Mouse (Mus musculus): ENCODE measurements around the gene Gigyf1. TPM values are rescaled to one million over a fixed set of nuclear protein-coding genes. Genes with fewer than 3 reads are reported as not detected.

Gene Gigyf1
- polyA plus RNA-seq, 1 experiment: 80.1 TPM

GRCm38 (mm10) chr5:137545596-137545995, 27.2 kb downstream of the Gigyf1 start:
- TF ChIP-seq POLR2A (IDR thresholded peaks at IDR 0.05; ENCODE audit: borderline replicate concordance, control insufficient read depth, low read depth, low read length) (no peak), CTCF (IDR thresholded peaks at IDR 0.05; ENCODE audit: control insufficient read depth, insufficient read depth, low read length) (no peak)
- no peak overlapping the region for H3K27ac ChIP-seq (ENCODE audit: control insufficient read depth, insufficient read depth, low read depth, low read length, poor library complexity)

DNA sequence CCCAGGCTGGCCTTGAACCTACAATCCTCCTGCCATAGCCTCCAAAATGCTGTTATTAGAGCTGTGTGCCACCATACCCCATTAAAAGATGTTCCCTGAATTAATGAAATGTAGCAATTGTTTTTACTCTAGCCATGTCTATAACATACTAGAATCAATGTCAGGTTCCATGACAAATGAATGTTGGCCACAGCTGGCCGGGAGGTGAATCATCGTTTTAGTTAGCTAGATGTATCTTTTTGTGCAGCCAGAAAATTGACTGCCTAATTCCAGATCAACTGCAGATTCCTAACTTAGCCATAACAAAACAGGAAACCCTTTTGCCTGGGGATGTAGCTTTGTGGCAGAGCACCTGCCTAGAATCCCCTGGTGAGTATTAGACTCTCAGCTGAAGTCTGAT, 31.5 kb downstream of the Gigyf1 start:
- no peaks in the 10 kb centered on the region; the same call in none of the 2 replicates for H3K4me1 ChIP-seq (ENCODE audit: control insufficient read depth, insufficient read depth, low read length)
- 75% methylated on average over 2 of the region's 2 CpGs for WGBS
- H3K27ac ChIP-seq (ENCODE audit: control insufficient read depth, insufficient read depth, low read depth, low read length, poor library complexity): no peak overlapping the region
- H3K4me3 ChIP-seq (replicated peaks; ENCODE audit: control insufficient read depth, low read depth, low read length): no peak overlapping the region
- TF ChIP-seq POLR2A (IDR thresholded peaks at IDR 0.05; ENCODE audit: borderline replicate concordance, control insufficient read depth, low read depth, low read length) (no peak), CTCF (IDR thresholded peaks at IDR 0.05; ENCODE audit: control insufficient read depth, insufficient read depth, low read length) (no peak)

More at GRCm38 (mm10) chr5:137545596-137545995, 27.2 kb downstream of the Gigyf1 start:
- Histone ChIP-seq H3K4me3 (replicated peaks; ENCODE audit: control insufficient read depth, low read depth, low read length) (no peak overlapping the region), H3K4me1 (ENCODE audit: control insufficient read depth, insufficient read depth, low read length) (no peaks in the 10 kb centered on the region)
- 79% methylated on average over 4 of the region's 4 CpGs for WGBS

DNA sequence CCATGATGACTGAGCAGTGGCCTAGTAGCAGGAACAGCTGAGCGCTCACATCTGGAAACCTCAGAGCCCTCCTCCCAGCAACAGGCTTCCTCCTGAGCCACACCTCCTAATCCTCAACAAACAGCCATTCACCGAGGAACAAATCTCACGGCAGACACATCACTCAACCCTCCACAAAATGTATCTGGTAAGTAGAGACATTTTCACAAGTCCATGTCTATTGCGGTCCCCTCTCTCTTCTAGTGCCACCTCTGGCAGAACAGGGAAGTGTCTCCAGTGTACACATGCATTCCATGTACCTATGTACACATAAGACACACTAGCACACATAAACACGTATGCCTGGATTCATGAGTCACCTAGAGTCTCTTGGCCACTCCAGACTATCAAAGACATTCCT, 32.8 kb downstream of the Gigyf1 start:
- no peak for TF ChIP-seq POLR2A (IDR thresholded peaks at IDR 0.05; ENCODE audit: borderline replicate concordance, control insufficient read depth, low read depth, low read length)
- TF ChIP-seq CTCF (IDR thresholded peaks at IDR 0.05; ENCODE audit: control insufficient read depth, insufficient read depth, low read length): no peak
- H3K4me3 ChIP-seq (replicated peaks; ENCODE audit: control insufficient read depth, low read depth, low read length): no peak overlapping the region
- no peak overlapping the region for H3K27ac ChIP-seq (ENCODE audit: control insufficient read depth, insufficient read depth, low read depth, low read length, poor library complexity)
- no peaks in the 10 kb centered on the region; the same call in none of the 2 replicates for H3K4me1 ChIP-seq (ENCODE audit: control insufficient read depth, insufficient read depth, low read length)
- WGBS: 68% methylated on average over 5 of the region's 5 CpGs

GRCm38 (mm10) chr5:137553000-137553399, 34.7 kb downstream of the Gigyf1 start:
- Histone ChIP-seq H3K4me1 (ENCODE audit: control insufficient read depth, insufficient read depth, low read length) (no peaks in the 10 kb centered on the region; the same call in none of the 2 replicates), H3K27ac (ENCODE audit: control insufficient read depth, insufficient read depth, low read depth, low read length, poor library complexity) (no peak overlapping the region), H3K4me3 (replicated peaks; ENCODE audit: control insufficient read depth, low read depth, low read length) (no peak overlapping the region)
- TF ChIP-seq POLR2A (IDR thresholded peaks at IDR 0.05; ENCODE audit: borderline replicate concordance, control insufficient read depth, low read depth, low read length) (no peak), CTCF (IDR thresholded peaks at IDR 0.05; ENCODE audit: control insufficient read depth, insufficient read depth, low read length) (no peak)
- 35% methylated on average over 6 of the region's 6 CpGs for WGBS

DNA sequence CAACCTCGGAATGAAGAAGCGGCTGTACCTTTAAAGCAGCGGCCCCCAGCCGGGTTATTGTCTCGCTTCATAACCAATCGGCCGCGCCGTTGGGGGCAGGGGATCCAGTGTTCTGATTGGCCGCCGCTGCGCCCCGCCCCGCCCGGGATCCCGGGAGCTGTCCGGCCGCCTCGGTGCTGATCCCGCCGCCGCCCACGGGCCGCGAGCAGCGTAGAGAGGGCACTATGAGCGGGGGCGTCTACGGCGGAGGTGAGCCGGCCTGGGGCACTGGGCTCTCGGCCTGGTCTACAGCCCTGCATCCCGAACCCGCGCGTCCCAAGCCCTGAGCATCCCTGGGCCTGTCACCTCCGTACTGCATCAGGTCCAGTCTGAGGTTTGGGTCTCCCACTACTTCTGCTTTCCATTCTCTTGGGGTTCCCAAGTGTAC, 35.1 kb downstream of the Gigyf1 start, which contains the start of gene Actl6b:
Gene Actl6b (plus strand): TSS at position 107 of the 427 bp plus-strand sequence.
- H3K4me1 ChIP-seq (ENCODE audit: control insufficient read depth, insufficient read depth, low read length): no peaks in the 10 kb centered on the region; the same call in none of the 2 replicates
- peak within 1 kb of the TSS; percentile 13; the same call in 1 of the 2 replicates for H3K27ac ChIP-seq (ENCODE audit: control insufficient read depth, insufficient read depth, low read depth, low read length, poor library complexity)
- H3K4me3 ChIP-seq (replicated peaks; ENCODE audit: control insufficient read depth, low read depth, low read length): no peak within 1 kb of the TSS
- WGBS: 2% methylated on average over 37 of the region's 37 CpGs
- TF ChIP-seq CTCF (IDR thresholded peaks at IDR 0.05; ENCODE audit: control insufficient read depth, insufficient read depth, low read length) (no peak), POLR2A (IDR thresholded peaks at IDR 0.05; ENCODE audit: borderline replicate concordance, control insufficient read depth, low read depth, low read length) (no peak)

- Histone ChIP-seq H3K27ac (ENCODE audit: control insufficient read depth, insufficient read depth, low read depth, low read length, poor library complexity) (no peak overlapping the region), H3K4me3 (replicated peaks; ENCODE audit: control insufficient read depth, low read depth, low read length) (no peak overlapping the region), H3K4me1 (ENCODE audit: control insufficient read depth, insufficient read depth, low read length) (no peaks in the 10 kb centered on the region; the same call in none of the 2 replicates)
- 44% methylated on average over 11 of the region's 11 CpGs for WGBS
- TF ChIP-seq CTCF (IDR thresholded peaks at IDR 0.05; ENCODE audit: control insufficient read depth, insufficient read depth, low read length) (no peak), POLR2A (IDR thresholded peaks at IDR 0.05; ENCODE audit: borderline replicate concordance, control insufficient read depth, low read depth, low read length) (no peak)
Observed at GRCm38 (mm10) chr5:137553898-137554297, 35.5 kb downstream of the Gigyf1 start.

DNA sequence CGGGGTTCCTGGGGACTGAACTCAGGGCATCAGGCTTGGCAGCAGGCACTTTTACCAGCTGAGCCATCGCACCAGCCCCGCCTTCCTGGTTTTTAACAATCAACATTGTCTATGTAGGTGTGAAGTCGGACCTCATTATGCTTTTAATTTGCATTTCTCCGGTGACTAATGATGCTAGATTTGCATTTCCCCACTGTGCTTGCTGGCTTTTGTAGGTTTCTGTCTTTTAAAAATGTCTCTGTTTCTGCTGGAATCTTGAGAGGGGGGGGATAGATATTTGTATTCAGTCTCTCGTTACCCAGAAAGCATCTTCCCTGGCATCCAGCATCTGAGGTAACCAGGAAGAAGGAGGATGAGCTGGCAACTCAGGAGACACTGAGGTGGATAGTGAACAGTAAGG, 43.2 kb downstream of the Gigyf1 start:
- H3K4me3 ChIP-seq (replicated peaks; ENCODE audit: control insufficient read depth, low read depth, low read length): no peak overlapping the region
- WGBS: 71% methylated on average over 6 of the region's 6 CpGs
- no peaks in the 10 kb centered on the region for H3K4me1 ChIP-seq (ENCODE audit: control insufficient read depth, insufficient read depth, low read length)
- TF ChIP-seq POLR2A (IDR thresholded peaks at IDR 0.05; ENCODE audit: borderline replicate concordance, control insufficient read depth, low read depth, low read length) (no peak), CTCF (IDR thresholded peaks at IDR 0.05; ENCODE audit: control insufficient read depth, insufficient read depth, low read length) (no peak)
- H3K27ac ChIP-seq (ENCODE audit: control insufficient read depth, insufficient read depth, low read depth, low read length, poor library complexity): no peak overlapping the region

DNA sequence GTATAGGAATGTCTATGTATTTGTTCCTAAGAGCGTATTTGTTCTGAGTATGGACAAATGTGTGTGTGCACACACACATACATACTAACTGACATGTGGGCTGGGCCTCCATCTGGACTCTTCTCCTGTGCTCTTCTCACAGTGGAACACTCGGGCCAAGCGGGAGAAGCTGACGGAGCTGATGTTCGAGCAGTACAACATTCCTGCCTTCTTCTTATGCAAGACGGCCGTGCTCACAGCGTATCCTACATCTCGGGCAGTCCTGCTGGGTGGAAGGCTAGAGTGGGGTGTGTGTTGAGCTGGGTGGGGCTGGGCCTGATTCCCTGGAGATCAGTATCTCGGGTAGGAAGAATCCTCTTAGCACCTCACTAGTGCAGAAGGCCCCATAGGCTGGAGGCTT, 44.6 kb downstream of the Gigyf1 start:
- WGBS: 85% methylated on average over 10 of the region's 10 CpGs

DNA sequence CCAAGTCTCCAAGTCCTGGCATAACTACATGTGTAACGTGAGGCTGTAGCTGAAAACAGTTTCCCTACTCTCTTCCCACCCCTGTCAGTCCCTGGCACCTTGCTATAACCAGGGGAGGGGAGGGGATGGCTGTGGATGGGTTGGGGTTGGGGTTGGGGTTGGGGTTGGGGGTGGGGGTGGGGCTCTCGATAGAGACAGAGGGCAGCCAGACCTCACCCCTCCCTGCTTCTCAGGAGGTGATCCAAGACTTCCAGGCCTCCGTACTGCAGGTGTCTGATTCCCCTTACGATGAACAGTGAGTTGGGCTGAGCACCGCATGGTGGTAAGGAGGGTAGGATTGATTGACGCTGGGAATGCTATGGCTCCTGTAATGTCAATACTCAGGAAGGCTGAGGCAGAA, 47.4 kb downstream of the Gigyf1 start:
- H3K4me1 ChIP-seq (ENCODE audit: control insufficient read depth, insufficient read depth, low read length): no peaks in the 10 kb centered on the region; the same call in 1 of the 2 replicates
- H3K4me3 ChIP-seq (replicated peaks; ENCODE audit: control insufficient read depth, low read depth, low read length): no peak overlapping the region
- 81% methylated on average over 6 of the region's 6 CpGs for WGBS
- H3K27ac ChIP-seq (ENCODE audit: control insufficient read depth, insufficient read depth, low read depth, low read length, poor library complexity): no peak overlapping the region
- no peak for TF ChIP-seq POLR2A (IDR thresholded peaks at IDR 0.05; ENCODE audit: borderline replicate concordance, control insufficient read depth, low read depth, low read length)
- no peak for TF ChIP-seq CTCF (IDR thresholded peaks at IDR 0.05; ENCODE audit: control insufficient read depth, insufficient read depth, low read length)

More for the DNA sequence above, 44.6 kb downstream of the Gigyf1 start:
- no peak overlapping the region for H3K4me3 ChIP-seq (replicated peaks; ENCODE audit: control insufficient read depth, low read depth, low read length)
- no peaks in the 10 kb centered on the region for H3K4me1 ChIP-seq (ENCODE audit: control insufficient read depth, insufficient read depth, low read length)
- no peak for TF ChIP-seq POLR2A (IDR thresholded peaks at IDR 0.05; ENCODE audit: borderline replicate concordance, control insufficient read depth, low read depth, low read length)
- no peak for TF ChIP-seq CTCF (IDR thresholded peaks at IDR 0.05; ENCODE audit: control insufficient read depth, insufficient read depth, low read length)
- H3K27ac ChIP-seq (ENCODE audit: control insufficient read depth, insufficient read depth, low read depth, low read length, poor library complexity): no peak overlapping the region
